Mouse (Mus musculus): ENCODE data around the gene Exoc1. TPM values are rescaled to one million over a fixed set of nuclear protein-coding genes. Genes with fewer than 3 reads are reported as not detected.

Exoc1 gene
- 22.5 TPM for polyA plus RNA-seq (2014; fragmentation: Illumina TruSeq; extraction: RNeasy Lipid Tissue Mini Kit (QIAGEN cat#74804); ENCODE audit: low read depth, low replicate concordance)

DNA sequence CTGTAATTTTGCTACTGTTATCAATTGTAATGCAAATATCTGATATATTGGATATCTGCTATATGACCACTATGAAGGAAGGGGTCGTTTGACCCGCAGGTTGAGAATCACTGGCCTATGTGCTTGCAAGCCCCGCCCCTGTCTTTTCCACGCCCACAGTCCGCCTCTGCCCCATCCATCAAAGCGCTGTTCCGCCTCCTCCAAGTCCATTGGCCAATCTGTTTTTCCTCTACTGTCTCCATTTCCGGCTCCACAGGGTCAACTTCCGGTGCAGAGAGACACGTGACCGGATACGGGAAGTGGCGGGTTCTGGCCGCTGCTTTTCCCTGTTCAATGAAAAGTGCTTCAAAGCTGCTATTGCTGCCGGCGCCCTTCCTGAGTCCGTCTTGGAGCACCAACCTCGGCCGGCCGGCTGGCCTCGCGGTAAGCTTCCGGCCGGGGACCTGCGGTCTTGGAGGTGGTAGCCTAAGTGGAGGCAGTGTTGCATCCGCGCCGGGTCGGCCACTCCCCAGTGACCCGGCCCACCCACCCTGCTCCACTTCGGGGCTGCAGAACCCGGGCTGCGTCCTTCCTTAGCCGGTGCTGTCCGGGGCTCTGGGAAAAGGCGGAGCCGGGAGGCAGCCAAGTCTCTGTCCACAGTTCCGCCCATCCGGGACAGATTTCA is at the start of gene Exoc1:
TSS of gene Exoc1 (plus strand) at position 272 of the 664 bp plus-strand sequence.

DNA sequence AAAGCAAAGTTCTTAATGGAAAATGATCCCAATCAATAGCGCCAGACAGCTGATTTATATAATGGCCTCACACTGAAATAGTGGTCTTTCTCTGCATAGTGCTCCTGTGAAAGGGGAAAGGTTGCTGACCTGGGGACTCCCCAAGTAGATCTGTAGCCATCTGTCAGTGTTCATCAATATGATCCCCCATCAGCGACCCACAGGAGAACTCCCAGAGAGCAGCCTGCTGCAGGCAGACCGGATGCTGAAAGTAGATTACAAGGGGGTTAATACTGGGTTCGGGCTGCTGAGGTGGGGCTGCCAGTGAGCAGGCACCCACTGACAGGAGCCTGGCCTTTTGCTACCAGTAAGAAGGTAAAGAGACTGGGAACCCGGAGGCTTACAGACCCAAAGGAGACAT is 45.3 kb upstream of the Exoc1 start, which contains the start of gene Gm7271:
TSS of gene Gm7271 (plus strand) at position 230 of the 400 bp plus-strand sequence.

DNA sequence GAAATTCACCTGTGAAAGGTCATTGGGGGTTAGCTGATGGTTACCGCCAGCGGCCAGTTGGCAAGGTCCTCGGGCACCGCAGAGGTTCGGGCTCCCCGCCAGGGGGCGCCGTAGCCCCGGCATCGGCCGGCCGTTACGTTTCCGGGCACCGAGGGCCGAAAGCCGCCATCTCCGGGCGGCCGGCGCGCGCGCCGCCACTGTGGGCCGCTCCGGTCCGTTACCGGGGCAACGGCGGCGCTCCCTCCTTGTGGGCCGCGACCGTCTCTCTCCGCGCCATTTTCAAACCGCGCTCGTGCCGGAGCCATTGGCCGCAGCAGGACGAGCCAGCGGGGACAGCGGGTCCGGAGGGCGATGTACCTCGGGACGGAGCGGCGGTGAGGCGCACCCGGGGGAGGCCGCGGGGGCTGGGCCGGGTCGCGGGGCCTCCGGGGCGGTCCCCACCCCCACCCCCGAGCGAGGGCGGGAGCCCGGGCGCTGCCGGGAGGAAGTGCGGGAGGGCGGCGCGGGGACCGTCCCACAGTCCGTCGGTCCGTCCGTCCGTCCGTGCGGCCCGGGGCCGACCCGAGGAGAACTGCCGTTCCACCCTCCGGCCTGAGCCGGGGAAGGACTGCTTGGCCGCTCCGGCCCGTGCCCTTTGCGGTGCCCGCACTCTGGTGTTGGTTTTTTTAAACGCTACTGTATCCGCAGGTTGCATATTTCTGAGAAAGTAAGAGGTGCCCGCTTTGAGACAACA is 59.6 kb downstream of the Exoc1 start, which contains the start of gene Cep135:
TSS of gene Cep135 (plus strand) at position 148 of the 733 bp plus-strand sequence.

Other genes starting within 250 kb of the Exoc1 start
- 35.8 TPM for gene Clock, start 224.5 kb upstream of the Exoc1 start, polyA plus RNA-seq (2014; fragmentation: Illumina TruSeq; extraction: RNeasy Lipid Tissue Mini Kit (QIAGEN cat#74804); ENCODE audit: low read depth, low replicate concordance)
- gene Pdcl2, start 198.2 kb upstream of the Exoc1 start, polyA plus RNA-seq (2014; fragmentation: Illumina TruSeq; extraction: RNeasy Lipid Tissue Mini Kit (QIAGEN cat#74804); ENCODE audit: low read depth, low replicate concordance): not detected
- not detected for gene Nmu, start 165.5 kb upstream of the Exoc1 start, polyA plus RNA-seq (2014; fragmentation: Illumina TruSeq; extraction: RNeasy Lipid Tissue Mini Kit (QIAGEN cat#74804); ENCODE audit: low read depth, low replicate concordance)
- not detected for gene Gm7271, start 45.3 kb upstream of the Exoc1 start, polyA plus RNA-seq (2014; fragmentation: Illumina TruSeq; extraction: RNeasy Lipid Tissue Mini Kit (QIAGEN cat#74804); ENCODE audit: low read depth, low replicate concordance)
- 3.4 TPM for gene Cep135, start 59.4 kb downstream of the Exoc1 start, polyA plus RNA-seq (2014; fragmentation: Illumina TruSeq; extraction: RNeasy Lipid Tissue Mini Kit (QIAGEN cat#74804); ENCODE audit: low read depth, low replicate concordance)
- not detected for gene C530008M17Rik, start 127.2 kb downstream of the Exoc1 start, polyA plus RNA-seq (2014; fragmentation: Illumina TruSeq; extraction: RNeasy Lipid Tissue Mini Kit (QIAGEN cat#74804); ENCODE audit: low read depth, low replicate concordance)